Comparison of ENCODE assay signal across 19 mouse cellular contexts in genomic region chr1:193299995-193300394, GRCm38 (mm10). TPM values are rescaled to one million over a fixed set of nuclear protein-coding genes. Genes with fewer than 3 reads are reported as not detected.
"Had no signal": no experiment of that assay in that cellular context is flagged by ENCODE, and none has a peak within 500 bp of the region (broad histone marks: within the 10 kb centered on the region; RNA-seq: fewer than 3 reads in every experiment).

No protein-coding gene starts in this region.

- H3K4me3 ChIP-seq: layer of hippocampus, adult 2 months; liver, embryonic 13.5 days; megakaryocyte, embryonic 14.5 days; midbrain, embryonic 10.5 days; midbrain, embryonic 13.5 days; myocyte; neural tube, embryonic 13.5 days had no signal

- H3K27ac ChIP-seq: kidney, postnatal 0 days; liver, embryonic 13.5 days; midbrain, embryonic 10.5 days; midbrain, embryonic 13.5 days; neural tube, embryonic 13.5 days had no signal

- H3K4me1 ChIP-seq: midbrain, embryonic 13.5 days; neural tube, embryonic 13.5 days had no signal

- ATAC-seq: intestine, postnatal 0 days; midbrain, embryonic 13.5 days; midbrain, embryonic 16.5 days had no signal

- H3K36me3 ChIP-seq: liver, embryonic 13.5 days; midbrain, embryonic 10.5 days; midbrain, embryonic 13.5 days; neural tube, embryonic 13.5 days had no signal

- H3K9me3 ChIP-seq: liver, embryonic 13.5 days; megakaryocyte, embryonic 14.5 days; midbrain, embryonic 10.5 days; midbrain, embryonic 13.5 days; neural tube, embryonic 13.5 days had no signal

- DNase-seq: kidney, adult 2 months; kidney, postnatal 25 days; layer of hippocampus, adult 9-11 months; liver, embryonic 13.5 days; lung, embryonic 14.5 days; lung, postnatal 10 days; lung, postnatal 36 days; retina, postnatal 1 day; right cerebral cortex, postnatal 25 days; thymus, postnatal 25 days had no signal

- H3K9ac ChIP-seq: liver, embryonic 13.5 days; lung, embryonic 14.5 days; midbrain, embryonic 13.5 days; neural tube, embryonic 13.5 days had no signal

- H3K27me3 ChIP-seq: liver, embryonic 13.5 days; midbrain, embryonic 13.5 days; neural tube, embryonic 13.5 days had no signal

- H3K4me2 ChIP-seq: liver, embryonic 13.5 days; lung, embryonic 14.5 days; midbrain, embryonic 13.5 days; neural tube, embryonic 13.5 days had no signal

RNA-seq across cellular contexts. Expression of gene Hsd11b1, which starts 36.1 kb away (rescaled TPM):
- polyA plus RNA-seq: midbrain, embryonic 13.5 days; neural tube, embryonic 13.5 days had no signal
